Mouse (Mus musculus) kidney, embryonic 16.5 days (tissue): ENCODE measurements at regions not wholly inside any gene's neighbourhood (a gene's known extent, or its start where the extent isn't known, plus 50 kb on each side); places are given as distances from the start of the nearest gene placed in this dataset.

ENCODE experiments used
- ATAC-seq: fragments of 200-750 bp; cut with Nextera tagmentation; 2 replicates; pipeline ENCODE4 v1.8.0; 2017; ENCODE audit warnings: moderate TSS enrichment; ENCODE audit not compliant: low FRiP score, low TSS enrichment
- H3K27ac ChIP-seq: fragments of 300-500 bp; sonication (generic); 2 replicates; pipeline ENCODE4 v1.5.1; 2014; ENCODE audit warnings: low read length
- H3K27me3 ChIP-seq: fragments of 300-500 bp; sonication (generic); 2 replicates; pipeline ENCODE4 v1.6.1; 2014; ENCODE audit warnings: low read length, control low read depth, mixed read lengths; ENCODE audit not compliant: insufficient read depth
- H3K36me3 ChIP-seq: fragments of 300-500 bp; sonication (generic); 2 replicates; pipeline ENCODE4 v1.6.1; 2014; ENCODE audit warnings: low read length, control low read depth, mixed read lengths; ENCODE audit not compliant: insufficient read depth
- H3K4me1 ChIP-seq: fragments of 300-500 bp; sonication (generic); 2 replicates; pipeline ENCODE4 v1.6.1; 2014; ENCODE audit warnings: low read length, control low read depth, mixed read lengths; ENCODE audit not compliant: insufficient read depth
- H3K4me2 ChIP-seq: fragments of 300-500 bp; sonication (generic); replicated peaks from 2 replicates; pipeline ENCODE4 v1.6.1; 2014; ENCODE audit warnings: low read depth, low read length
- H3K4me3 ChIP-seq: fragments of 300-500 bp; sonication (generic); 2 replicates; pipeline ENCODE4 v1.5.1; 2014; ENCODE audit warnings: mild to moderate bottlenecking, low read length
- H3K9ac ChIP-seq: fragments of 300-500 bp; sonication (generic); replicated peaks from 2 replicates; pipeline ENCODE4 v1.6.1; 2014; ENCODE audit warnings: low read length
- H3K9me3 ChIP-seq: fragments of 300-500 bp; sonication (generic); 2 replicates; pipeline ENCODE4 v1.6.1; 2016; ENCODE audit warnings: low read length, control low read depth
- WGBS: fragments of 180-500 bp; shearing (Covaris S2); extraction: QIAGEN DNeasy Blood & Tissue Kit; methylation state at CpG from one replicate; pipeline ENCODE4 v1.1.7; 2014; 5-methylcytosine and 5-hydroxymethylcytosine counted together

DNA sequence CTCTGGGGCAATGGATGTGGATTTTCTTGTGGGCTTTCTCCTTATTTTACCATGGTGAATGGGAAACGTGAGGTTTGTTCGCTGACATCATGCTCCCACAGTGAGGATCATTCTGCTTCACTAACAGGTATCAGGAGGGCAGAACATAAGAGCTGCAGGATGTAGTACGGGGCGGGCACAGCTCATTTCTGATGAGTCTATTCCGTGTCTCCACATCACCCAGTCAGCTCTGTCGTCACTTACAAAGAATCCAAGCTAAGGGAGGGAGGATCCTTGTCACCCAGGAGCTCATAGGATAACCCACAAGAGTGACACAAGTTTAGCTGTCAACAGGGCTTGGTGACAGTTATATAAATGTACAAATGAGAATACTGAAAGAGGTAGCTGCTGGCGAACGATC lies 203.8 kb upstream of the Tle4 start:
- Histone ChIP-seq H3K4me1 (0 out of 2 replicates have a peak, but pooled peaks cover 4% of the 10 kb centered on the region), H3K9me3 (no peaks in the 10 kb centered on the region), H3K27me3 (peaks cover 7% of the 10 kb centered on the region; the same call in 1 of the 2 replicates), H3K36me3 (no peaks in the 10 kb centered on the region), H3K4me2 (no peak overlapping the region), H3K27ac (no peak overlapping the region), H3K4me3 (no peak overlapping the region), H3K9ac (no peak overlapping the region)
- ATAC-seq, result no peak
- WGBS, result 89% methylated on average over 8 of the region's 8 CpGs

DNA sequence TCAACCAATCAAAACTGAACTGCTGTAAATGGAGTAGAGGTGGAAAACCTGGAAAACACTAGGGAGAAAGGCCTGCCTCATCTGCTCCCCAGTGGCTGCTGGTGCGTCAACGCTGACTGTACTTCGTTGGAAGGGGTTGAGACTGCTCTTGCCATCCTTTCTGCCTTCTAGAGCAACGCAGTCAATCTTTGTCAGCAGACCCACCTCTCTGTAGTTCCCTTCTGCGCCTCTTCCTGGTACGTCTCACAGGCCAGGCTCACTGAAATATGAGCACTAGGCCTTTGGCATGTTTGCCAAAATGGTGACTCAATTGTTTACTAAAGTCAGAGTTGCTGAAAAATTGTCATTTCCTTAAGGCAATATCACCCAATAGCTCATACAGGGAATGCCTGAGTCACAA lies 201.2 kb upstream of the Tle4 start:
- H3K4me3 ChIP-seq, result no peak overlapping the region
- H3K27ac ChIP-seq, result no peak overlapping the region
- no peaks in the 10 kb centered on the region for H3K9me3 ChIP-seq
- 0 out of 2 replicates have a peak, but pooled peaks cover 4% of the 10 kb centered on the region for H3K4me1 ChIP-seq
- peaks cover 12% of the 10 kb centered on the region for H3K27me3 ChIP-seq
- 76% methylated on average over 6 of the region's 6 CpGs for WGBS
- no peak for ATAC-seq
- H3K4me2 ChIP-seq, result no peak overlapping the region
- H3K9ac ChIP-seq, result no peak overlapping the region
- H3K36me3 ChIP-seq, result no peaks in the 10 kb centered on the region

DNA sequence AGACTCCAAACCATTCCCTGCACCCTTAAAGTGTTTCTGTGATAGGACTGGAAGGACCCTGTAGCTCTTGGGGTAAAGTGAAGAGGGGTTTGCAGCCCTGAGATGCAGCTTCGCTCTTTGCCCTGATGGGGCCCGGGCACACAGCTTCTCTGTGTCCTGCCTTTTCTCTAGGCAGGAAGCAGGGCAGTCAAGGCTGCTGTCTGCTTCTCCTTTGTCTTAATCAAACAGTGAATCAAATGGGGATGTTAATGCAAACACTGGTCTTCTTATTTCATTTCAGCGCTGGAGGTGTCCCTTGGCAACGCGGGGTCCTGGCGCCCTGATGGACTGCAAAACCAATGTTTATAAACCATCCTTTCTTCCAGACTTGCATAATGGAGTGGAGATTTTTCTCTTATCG lies 200.6 kb upstream of the Tle4 start:
- 87% methylated on average over 7 of the region's 7 CpGs for WGBS

DNA sequence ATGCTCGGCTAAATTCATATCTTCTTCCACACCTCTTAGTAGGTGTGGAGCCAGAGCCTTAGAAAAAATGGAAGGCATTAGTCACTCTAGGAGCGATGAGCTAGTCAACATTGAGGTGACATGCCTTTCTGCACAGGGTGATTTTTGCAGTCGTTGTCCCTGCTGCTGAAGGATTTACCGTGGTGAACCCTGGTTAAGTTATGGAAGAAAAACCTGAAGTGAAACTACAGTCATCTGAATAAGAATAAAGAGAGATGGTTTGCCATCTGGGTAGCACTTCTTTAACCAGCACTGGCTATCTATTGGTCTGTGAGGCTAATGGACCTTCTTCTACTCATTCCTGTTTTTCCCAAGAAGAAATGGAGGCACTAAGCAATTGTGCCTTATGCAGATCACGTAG lies 198.1 kb upstream of the Tle4 start:
- Histone ChIP-seq H3K4me3 (no peak overlapping the region), H3K27me3 (peaks cover 14% of the 10 kb centered on the region), H3K4me1 (no peaks in the 10 kb centered on the region), H3K9ac (no peak overlapping the region), H3K9me3 (no peaks in the 10 kb centered on the region), H3K36me3 (no peaks in the 10 kb centered on the region), H3K4me2 (no peak overlapping the region), H3K27ac (no peak overlapping the region)
- ATAC-seq, result no peak
- 89% methylated on average over 5 of the region's 5 CpGs for WGBS

More for the DNA sequence above, 200.6 kb upstream of the Tle4 start:
- no peak overlapping the region for H3K9ac ChIP-seq
- H3K27me3 ChIP-seq, result peaks cover 12% of the 10 kb centered on the region
- H3K27ac ChIP-seq, result no peak overlapping the region
- no peak for ATAC-seq
- H3K36me3 ChIP-seq, result no peaks in the 10 kb centered on the region
- H3K9me3 ChIP-seq, result no peaks in the 10 kb centered on the region
- no peak overlapping the region for H3K4me2 ChIP-seq
- H3K4me3 ChIP-seq, result no peak overlapping the region
- H3K4me1 ChIP-seq, result 0 out of 2 replicates have a peak, but pooled peaks cover 3% of the 10 kb centered on the region

DNA sequence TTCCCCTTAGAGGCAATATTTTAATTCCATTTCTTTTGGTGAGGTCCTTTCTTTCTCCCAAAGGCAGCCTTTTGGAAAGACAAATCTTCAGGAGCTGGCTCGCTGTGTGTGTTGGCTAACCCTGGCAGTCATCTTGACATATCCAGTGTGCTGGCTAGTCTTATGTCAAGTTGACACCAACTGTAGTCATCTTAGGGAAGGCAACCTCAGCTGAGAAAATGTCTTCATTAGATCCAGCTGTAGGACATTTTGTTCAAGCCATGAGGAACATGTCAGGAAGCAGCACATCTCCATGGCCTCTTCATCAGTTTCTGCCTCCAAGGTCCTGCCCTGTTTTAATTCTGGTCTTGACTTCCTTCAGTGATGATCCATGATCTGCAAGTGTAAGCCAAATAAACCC lies 192.1 kb upstream of the Tle4 start:
- Histone ChIP-seq H3K27me3 (peaks cover 20% of the 10 kb centered on the region), H3K4me3 (no peak overlapping the region), H3K9ac (no peak overlapping the region), H3K4me1 (peaks cover 8% of the 10 kb centered on the region), H3K9me3 (no peaks in the 10 kb centered on the region), H3K27ac (no peak overlapping the region), H3K36me3 (no peaks in the 10 kb centered on the region), H3K4me2 (no peak overlapping the region)
- WGBS, result 93% methylated on average over 1 of the region's 1 CpGs
- ATAC-seq, result no peak

DNA sequence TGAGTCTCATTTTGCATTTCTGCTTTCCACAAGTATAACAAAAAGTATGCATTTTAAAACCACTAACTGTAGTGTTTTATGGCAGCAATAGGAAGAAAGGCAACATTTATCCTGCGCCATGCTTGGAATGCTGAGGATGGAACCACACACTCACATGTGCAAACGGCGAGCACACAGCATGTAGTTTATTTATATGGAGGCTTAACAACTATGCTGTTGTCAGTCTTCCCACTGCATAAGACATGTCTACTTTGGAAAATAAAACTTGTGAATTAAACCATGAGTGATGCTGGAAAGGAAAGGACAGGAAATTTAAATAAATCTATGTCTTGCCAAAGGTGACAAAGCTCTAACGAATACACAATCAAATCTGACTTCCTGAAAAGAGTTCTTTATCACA lies 190.8 kb upstream of the Tle4 start:
- no peak for ATAC-seq
- H3K9ac ChIP-seq, result no peak overlapping the region
- no peak overlapping the region for H3K4me3 ChIP-seq
- H3K27ac ChIP-seq, result no peak overlapping the region
- no peaks in the 10 kb centered on the region for H3K9me3 ChIP-seq
- peaks cover 20% of the 10 kb centered on the region for H3K27me3 ChIP-seq
- WGBS, result 84% methylated on average over 4 of the region's 4 CpGs
- H3K36me3 ChIP-seq, result no peaks in the 10 kb centered on the region
- peaks cover 12% of the 10 kb centered on the region for H3K4me1 ChIP-seq
- H3K4me2 ChIP-seq, result no peak overlapping the region

DNA sequence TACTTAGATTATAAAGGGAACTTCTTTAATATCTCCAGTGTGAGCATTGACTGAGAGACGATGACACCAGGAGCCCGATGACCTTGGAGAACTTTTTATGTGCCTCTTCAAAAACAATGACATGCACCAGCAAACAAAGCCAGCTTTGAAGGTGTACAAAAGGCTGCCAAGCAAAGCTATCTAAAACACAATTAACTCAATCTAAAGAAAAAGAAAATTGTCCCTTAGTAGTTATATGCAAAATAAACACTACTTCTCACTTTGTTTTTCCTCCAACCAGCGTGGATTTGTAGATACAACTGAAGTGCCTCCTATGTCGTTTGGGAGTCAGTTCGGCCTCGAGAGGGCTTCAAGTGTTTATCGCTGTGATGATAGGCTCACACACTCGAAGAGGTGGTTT lies 189.0 kb upstream of the Tle4 start:
- no peak for ATAC-seq
- Histone ChIP-seq H3K27me3 (peaks cover 18% of the 10 kb centered on the region), H3K4me1 (peaks cover 12% of the 10 kb centered on the region), H3K9ac (no peak overlapping the region), H3K9me3 (no peaks in the 10 kb centered on the region), H3K4me3 (no peak overlapping the region), H3K4me2 (no peak overlapping the region), H3K36me3 (no peaks in the 10 kb centered on the region), H3K27ac (no peak overlapping the region)
- 46% methylated on average over 8 of the region's 8 CpGs for WGBS

DNA sequence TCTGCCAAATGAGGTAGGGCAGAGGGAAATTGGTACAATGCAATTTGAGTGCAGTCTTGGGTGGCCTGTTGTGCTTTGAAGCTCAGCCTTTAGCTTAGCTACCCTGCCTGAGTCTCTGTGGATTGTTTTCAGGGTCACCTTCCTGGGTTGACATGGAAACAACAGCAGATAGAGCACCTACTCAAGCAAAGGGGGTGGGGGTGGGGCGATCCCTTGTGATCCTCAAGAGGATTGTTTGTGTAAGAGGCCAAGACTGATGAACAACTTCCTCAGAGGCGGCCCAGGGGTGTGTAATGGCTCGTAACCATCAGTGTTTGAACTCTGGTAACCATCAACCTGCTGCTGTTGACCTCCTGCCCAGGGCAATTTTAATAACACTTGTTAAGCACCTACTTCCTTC lies 187.8 kb upstream of the Tle4 start:
- H3K9me3 ChIP-seq, result no peaks in the 10 kb centered on the region
- H3K4me2 ChIP-seq, result no peak overlapping the region
- H3K36me3 ChIP-seq, result no peaks in the 10 kb centered on the region
- WGBS, result 10% methylated on average over 3 of the region's 3 CpGs
- no peak overlapping the region for H3K4me3 ChIP-seq
- H3K9ac ChIP-seq, result no peak overlapping the region
- H3K27me3 ChIP-seq, result peaks cover 18% of the 10 kb centered on the region
- peaks cover 12% of the 10 kb centered on the region for H3K4me1 ChIP-seq
- no peak overlapping the region for H3K27ac ChIP-seq
- ATAC-seq, result peak; percentile 96

DNA sequence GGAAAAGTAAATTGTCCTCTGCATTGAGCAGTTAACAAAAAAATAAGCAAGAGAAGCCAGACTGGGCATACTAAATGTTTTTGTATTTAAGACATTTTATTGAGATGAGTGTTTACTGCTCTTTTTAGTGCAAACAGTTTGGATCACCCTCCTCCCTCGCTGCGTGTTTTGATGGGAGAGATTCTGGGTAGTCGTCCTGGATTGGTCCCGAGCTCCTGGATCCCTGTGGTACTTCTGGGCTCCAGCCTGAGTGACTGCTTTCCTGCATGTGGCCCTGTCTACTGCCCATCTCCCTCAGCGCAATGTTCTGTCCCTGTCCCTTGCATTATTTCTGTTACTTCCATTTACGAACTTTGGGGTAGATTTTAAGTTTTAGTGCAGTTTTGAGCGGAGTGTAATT lies 179.9 kb upstream of the Tle4 start:
- Histone ChIP-seq H3K9me3 (no peaks in the 10 kb centered on the region), H3K9ac (no peak overlapping the region), H3K4me2 (0 out of 2 replicates have a peak overlapping the region, but pooled peaks have one; percentile 26), H3K27ac (no peak overlapping the region), H3K27me3 (peaks cover 6% of the 10 kb centered on the region; the same call in 1 of the 2 replicates), H3K36me3 (no peaks in the 10 kb centered on the region), H3K4me1 (0 out of 2 replicates have a peak, but pooled peaks cover 7% of the 10 kb centered on the region), H3K4me3 (no peak overlapping the region)
- 32% methylated on average over 7 of the region's 7 CpGs for WGBS
- no peak for ATAC-seq

DNA sequence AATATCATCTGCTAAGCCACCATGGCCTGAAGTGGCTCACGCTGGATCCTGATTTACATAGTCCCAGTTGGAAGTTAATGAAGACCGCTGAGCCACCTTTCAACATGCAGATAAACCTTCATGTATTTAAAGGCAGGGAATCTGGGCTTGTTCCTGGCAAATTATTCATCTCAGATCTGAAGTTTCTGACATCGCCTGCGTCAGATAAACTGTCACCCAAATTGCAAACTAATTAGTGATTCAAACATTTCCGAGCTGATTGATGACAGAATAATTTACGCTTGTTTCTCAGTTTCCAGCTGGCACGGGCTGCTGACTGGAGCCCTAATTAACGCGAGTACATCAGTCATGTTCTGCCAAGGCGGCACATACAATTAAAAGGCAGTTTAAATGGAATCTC lies 179.3 kb upstream of the Tle4 start:
- Histone ChIP-seq H3K9me3 (no peaks in the 10 kb centered on the region), H3K4me1 (0 out of 2 replicates have a peak, but pooled peaks cover 7% of the 10 kb centered on the region), H3K9ac (no peak overlapping the region), H3K27me3 (0 out of 2 replicates have a peak, but pooled peaks cover 4% of the 10 kb centered on the region), H3K4me3 (no peak overlapping the region), H3K36me3 (no peaks in the 10 kb centered on the region), H3K4me2 (peak overlapping the region; percentile 26; the same call in 1 of the 2 replicates), H3K27ac (no peak overlapping the region)
- WGBS, result 8% methylated on average over 10 of the region's 10 CpGs
- no peak for ATAC-seq
